Mouse (Mus musculus): ENCODE results near the gene Jpt2.

GRCm38 (mm10) chr17:24896241-24896992 is 64.1 kb downstream of the Jpt2 start, which contains the start of gene Nme3:
- no peak for TF ChIP-seq CTCF (IDR thresholded peaks at IDR 0.05; ENCODE audit: extremely low read depth, insufficient read depth, insufficient read length, insufficient replicate concordance)
- TF ChIP-seq POLR2A (IDR thresholded peaks at IDR 0.05; ENCODE audit: low read depth, low read length) = 0 out of 2 replicates have a peak, but pooled peaks have one; percentile 6

All from spleen, adult 2 months (tissue).